Mouse (Mus musculus) kidney, adult 2 months (tissue): ENCODE data around the gene Mvk. TPM values are rescaled to one million over a fixed set of nuclear protein-coding genes. Genes with fewer than 3 reads are reported as not detected.

ENCODE experiments used
- DNase-seq: peaks from one replicate; pipeline ENCODE4 v3.0.0; 2021
- H3K27ac ChIP-seq: fragments of 200-500 bp; 2 replicates; pipeline ENCODE4 v1.5.1; 2012; ENCODE audit warnings: low read depth, low read length, control low read depth, inconsistent platforms; ENCODE audit not compliant: insufficient read depth
- H3K27me3 ChIP-seq: fragments of 200-500 bp; replicated peaks from 2 replicates; pipeline ENCODE4 v1.6.1; 2012; ENCODE audit warnings: mild to moderate bottlenecking, moderate library complexity, low read length, inconsistent platforms; ENCODE audit not compliant: control insufficient read depth, insufficient read depth
- H3K36me3 ChIP-seq: fragments of 200-500 bp; 2 replicates; pipeline ENCODE4 v1.6.1; 2012; ENCODE audit warnings: mild to moderate bottlenecking, moderate library complexity, low read length, inconsistent platforms; ENCODE audit not compliant: control insufficient read depth, insufficient read depth
- H3K4me1 ChIP-seq: fragments of 200-500 bp; 2 replicates; pipeline ENCODE4 v1.6.1; 2011; ENCODE audit warnings: low read length; ENCODE audit not compliant: control insufficient read depth, insufficient read depth
- H3K4me3 ChIP-seq: fragments of 200-500 bp; 2 replicates; pipeline ENCODE4 v1.5.1; 2011; ENCODE audit warnings: mild to moderate bottlenecking, low read depth, low read length, control low read depth; ENCODE audit not compliant: insufficient read depth
- CTCF ChIP-seq: fragments of 200-500 bp; conservative IDR thresholded peaks from 2 replicates; pipeline ENCODE4 v1.5.1; 2011; ENCODE audit warnings: low read depth, mild to moderate bottlenecking, control low read depth, low read length, moderate library complexity, mixed read lengths; ENCODE audit not compliant: insufficient read depth, insufficient read length
- POLR2A ChIP-seq: fragments of 200-500 bp; IDR thresholded peaks from one replicate; pipeline ENCODE4 v1.6.1; 2011; ENCODE audit warnings: low read depth, low read length, control low read depth
- WGBS: fragments of 180-500 bp; shearing (Covaris S2); methylation state at CpG from one replicate; pipeline ENCODE4 v1.1.7; 2018; 5-methylcytosine and 5-hydroxymethylcytosine counted together
- polyA plus RNA-seq: library from polyadenylated mRNA; depleted of rRNA; stranded (reverse); fragments of >200 nt; gene quantifications from 2 replicates; pipeline ENCODE4 v1.2.3, GENCODE M21; 2012

The Mvk gene
- polyA plus RNA-seq, 1 experiment = 25.2 TPM

GRCm38 (mm10) chr5:114428621-114429020 lies 15.4 kb upstream of the Mvk start:
- H3K4me3 ChIP-seq = no peak overlapping the region
- no peaks in the 10 kb centered on the region for H3K4me1 ChIP-seq
- DNase-seq = no peak
- no peaks in the 10 kb centered on the region for H3K27me3 ChIP-seq
- no peaks in the 10 kb centered on the region for H3K36me3 ChIP-seq
- WGBS = 43% methylated on average over 18 of the region's 18 CpGs
- TF ChIP-seq POLR2A (no peak), CTCF (no peak)
- no peak overlapping the region for H3K27ac ChIP-seq

- peak; percentile 79 for DNase-seq
- Histone ChIP-seq H3K27ac (no peak overlapping the region), H3K4me3 (no peak overlapping the region), H3K4me1 (no peaks in the 10 kb centered on the region), H3K36me3 (no peaks in the 10 kb centered on the region), H3K27me3 (no peaks in the 10 kb centered on the region)
- no peak for TF ChIP-seq CTCF
- 54% methylated on average over 7 of the region's 7 CpGs for WGBS
These were observed 14.3 kb upstream of the Mvk start for GRCm38 (mm10) chr5:114429781-114430180.

GRCm38 (mm10) chr5:114434359-114434758 lies 9.7 kb upstream of the Mvk start:
- WGBS = 88% methylated on average over 8 of the region's 8 CpGs
- TF ChIP-seq POLR2A (no peak), CTCF (no peak)
- Histone ChIP-seq H3K4me3 (no peak overlapping the region), H3K4me1 (no peaks in the 10 kb centered on the region), H3K27me3 (no peaks in the 10 kb centered on the region), H3K36me3 (no peaks in the 10 kb centered on the region), H3K27ac (no peak overlapping the region)
- no peak for DNase-seq

- H3K4me1 ChIP-seq = no peaks in the 10 kb centered on the region
- no peaks in the 10 kb centered on the region for H3K36me3 ChIP-seq
- peak; percentile 43 for DNase-seq
- 83% methylated on average over 14 of the region's 14 CpGs for WGBS
- TF ChIP-seq CTCF (no peak), POLR2A (no peak)
- H3K27me3 ChIP-seq = no peaks in the 10 kb centered on the region
- H3K4me3 ChIP-seq = no peak overlapping the region
- no peak overlapping the region for H3K27ac ChIP-seq
These were observed 8.5 kb upstream of the Mvk start for GRCm38 (mm10) chr5:114435588-114435987.

GRCm38 (mm10) chr5:114444368-114444692 lies 261 bp downstream of the Mvk start:
- TF ChIP-seq CTCF (no peak), POLR2A (no peak)
- DNase-seq = no peak
- under 1% methylated on average over 21 of the region's 21 CpGs for WGBS
- H3K4me3 ChIP-seq = peak overlapping the region; percentile 62
- peaks cover 4% of the 10 kb centered on the region; the same call in 1 of the 2 replicates for H3K4me1 ChIP-seq
- no peaks in the 10 kb centered on the region for H3K27me3 ChIP-seq
- H3K27ac ChIP-seq = no peak overlapping the region
- H3K36me3 ChIP-seq = no peaks in the 10 kb centered on the region

- Histone ChIP-seq H3K36me3 (no peaks in the 10 kb centered on the region), H3K4me3 (no peak overlapping the region), H3K27me3 (no peaks in the 10 kb centered on the region), H3K4me1 (peaks cover 4% of the 10 kb centered on the region; the same call in 1 of the 2 replicates), H3K27ac (no peak overlapping the region)
- no peak for DNase-seq
- TF ChIP-seq POLR2A (no peak), CTCF (no peak)
- WGBS = 74% methylated on average over 4 of the region's 4 CpGs
These were observed 4.9 kb downstream of the Mvk start for GRCm38 (mm10) chr5:114449011-114449410.

GRCm38 (mm10) chr5:114456287-114456686 lies 12.2 kb downstream of the Mvk start:
- Histone ChIP-seq H3K4me3 (no peak overlapping the region), H3K4me1 (no peaks in the 10 kb centered on the region), H3K36me3 (no peaks in the 10 kb centered on the region), H3K27me3 (no peaks in the 10 kb centered on the region), H3K27ac (no peak overlapping the region)
- DNase-seq = no peak
- 56% methylated on average over 9 of the region's 9 CpGs for WGBS
- no peak for TF ChIP-seq CTCF
- no peak for TF ChIP-seq POLR2A
